Mouse (Mus musculus) midbrain, embryonic 16.5 days (tissue): Measurements from ENCODE around the gene Impg2. TPM values are rescaled to one million over a fixed set of nuclear protein-coding genes. Genes with fewer than 3 reads are reported as not detected.

ENCODE experiments used
- ATAC-seq: fragments of 200-750 bp; cut with Nextera tagmentation; 2 replicates; pipeline ENCODE4 v1.8.0; 2017; ENCODE audit warnings: moderate TSS enrichment
- H3K27ac ChIP-seq: fragments of 300-500 bp; sonication (generic); 2 replicates; pipeline ENCODE4 v1.5.1; 2014; ENCODE audit warnings: mild to moderate bottlenecking, low read length, mixed read lengths
- H3K27me3 ChIP-seq: fragments of 300-500 bp; sonication (generic); 2 replicates; pipeline ENCODE4 v1.6.1; 2014; ENCODE audit warnings: low read depth, low read length, mixed read lengths; ENCODE audit not compliant: control insufficient read depth, insufficient read depth
- H3K36me3 ChIP-seq: fragments of 300-500 bp; sonication (generic); 2 replicates; pipeline ENCODE4 v1.6.1; 2014; ENCODE audit warnings: mild to moderate bottlenecking, low read length, moderate library complexity, mixed read lengths; ENCODE audit not compliant: control insufficient read depth, insufficient read depth
- H3K4me1 ChIP-seq: fragments of 300-500 bp; sonication (generic); 2 replicates; pipeline ENCODE4 v1.6.1; 2014; ENCODE audit warnings: mild to moderate bottlenecking, low read length, mixed read lengths; ENCODE audit not compliant: control insufficient read depth, insufficient read depth
- H3K4me2 ChIP-seq: fragments of 300-500 bp; sonication (generic); 2 replicates; pipeline ENCODE4 v1.6.1; 2014; ENCODE audit warnings: mild to moderate bottlenecking, low read length, mixed read lengths
- H3K4me3 ChIP-seq: fragments of 300-500 bp; sonication (generic); 2 replicates; pipeline ENCODE4 v1.5.1; 2014; ENCODE audit warnings: low read depth, mild to moderate bottlenecking, low read length, moderate library complexity, mixed read lengths
- H3K9ac ChIP-seq: fragments of 300-500 bp; sonication (generic); 2 replicates; pipeline ENCODE4 v1.6.1; 2014; ENCODE audit warnings: low read depth, low read length, mixed read lengths
- H3K9me3 ChIP-seq: fragments of 300-500 bp; sonication (generic); replicated peaks from 2 replicates; pipeline ENCODE4 v1.6.1; 2014; ENCODE audit warnings: mild to moderate bottlenecking, low read length, mixed read lengths; ENCODE audit not compliant: control insufficient read depth, poor library complexity, severe bottlenecking
- WGBS: fragments of 180-500 bp; shearing (Covaris S2); extraction: QIAGEN DNeasy Blood & Tissue Kit; methylation state at CpG from one replicate; pipeline ENCODE4 v1.1.7; 2014; 5-methylcytosine and 5-hydroxymethylcytosine counted together
- polyA plus RNA-seq: library from polyadenylated mRNA; unstranded; fragments of >200 nt; fragmentation: Nextera tagmentation; extraction: Ambion mirVana; gene quantifications from 2 replicates; pipeline ENCODE4 v1.2.1, GENCODE M21; 2015

Impg2 gene
- polyA plus RNA-seq, 1 experiment from 2014 or later: 0.16 TPM

GRCm38 (mm10) chr16:56231300-56231699 is 27.2 kb downstream of the Impg2 start:
- Histone ChIP-seq H3K36me3 (no peaks in the 10 kb centered on the region), H3K4me3 (no peak overlapping the region), H3K27me3 (no peaks in the 10 kb centered on the region), H3K9me3 (no peaks in the 10 kb centered on the region), H3K27ac (no peak overlapping the region), H3K4me2 (no peak overlapping the region), H3K9ac (no peak overlapping the region), H3K4me1 (no peaks in the 10 kb centered on the region)
- no peak for ATAC-seq
- WGBS: 61% methylated on average over 10 of the region's 10 CpGs

GRCm38 (mm10) chr16:56232736-56233135 is 28.6 kb downstream of the Impg2 start:
- H3K4me1 ChIP-seq: no peaks in the 10 kb centered on the region
- ATAC-seq: no peak
- H3K36me3 ChIP-seq: no peaks in the 10 kb centered on the region

GRCm38 (mm10) chr16:56246031-56246430 is 41.9 kb downstream of the Impg2 start:
- Histone ChIP-seq H3K4me1 (no peaks in the 10 kb centered on the region), H3K36me3 (no peaks in the 10 kb centered on the region), H3K9me3 (no peaks in the 10 kb centered on the region), H3K4me2 (no peak overlapping the region), H3K27me3 (no peaks in the 10 kb centered on the region), H3K4me3 (no peak overlapping the region), H3K9ac (no peak overlapping the region), H3K27ac (no peak overlapping the region)
- no peak for ATAC-seq
- 98% methylated on average over 3 of the region's 3 CpGs for WGBS

More at GRCm38 (mm10) chr16:56232736-56233135, 28.6 kb downstream of the Impg2 start:
- H3K27me3 ChIP-seq: no peaks in the 10 kb centered on the region
- no peak overlapping the region for H3K9ac ChIP-seq
- H3K27ac ChIP-seq: no peak overlapping the region
- no peak overlapping the region for H3K4me2 ChIP-seq
- no peaks in the 10 kb centered on the region for H3K9me3 ChIP-seq
- H3K4me3 ChIP-seq: no peak overlapping the region
- WGBS: 85% methylated on average over 10 of the region's 10 CpGs

- Histone ChIP-seq H3K27ac (no peak overlapping the region), H3K9ac (no peak overlapping the region), H3K9me3 (no peaks in the 10 kb centered on the region), H3K4me3 (no peak overlapping the region), H3K4me1 (no peaks in the 10 kb centered on the region), H3K36me3 (no peaks in the 10 kb centered on the region), H3K27me3 (no peaks in the 10 kb centered on the region), H3K4me2 (no peak overlapping the region)
- WGBS: 92% methylated on average over 1 of the region's 1 CpGs
- no peak for ATAC-seq
Observed at GRCm38 (mm10) chr16:56273917-56274316, 69.8 kb downstream of the Impg2 start.

GRCm38 (mm10) chr16:56279060-56279459 is 74.9 kb downstream of the Impg2 start:
- Histone ChIP-seq H3K9ac (no peak overlapping the region), H3K36me3 (no peaks in the 10 kb centered on the region), H3K27ac (no peak overlapping the region), H3K4me1 (no peaks in the 10 kb centered on the region), H3K4me2 (no peak overlapping the region), H3K4me3 (no peak overlapping the region), H3K27me3 (no peaks in the 10 kb centered on the region), H3K9me3 (no peaks in the 10 kb centered on the region)
- whole genome bisulfite sequencing: 84% methylated on average over 9 of the region's 9 CpGs
- no peak for ATAC-seq

- Histone ChIP-seq H3K9ac (no peak overlapping the region), H3K4me1 (no peaks in the 10 kb centered on the region), H3K4me3 (no peak overlapping the region), H3K9me3 (no peaks in the 10 kb centered on the region), H3K27ac (no peak overlapping the region), H3K4me2 (no peak overlapping the region), H3K36me3 (no peaks in the 10 kb centered on the region), H3K27me3 (no peaks in the 10 kb centered on the region)
- ATAC-seq: no peak
Observed at GRCm38 (mm10) chr16:56279752-56280151, 75.6 kb downstream of the Impg2 start.

GRCm38 (mm10) chr16:56281336-56281735 is 77.2 kb downstream of the Impg2 start:
- Histone ChIP-seq H3K36me3 (no peaks in the 10 kb centered on the region), H3K27me3 (no peaks in the 10 kb centered on the region)
- WGBS: 84% methylated on average over 4 of the region's 4 CpGs

GRCm38 (mm10) chr16:56283330-56283729 is 79.2 kb downstream of the Impg2 start:
- Histone ChIP-seq H3K27me3 (no peaks in the 10 kb centered on the region), H3K27ac (no peak overlapping the region), H3K4me2 (no peak overlapping the region), H3K4me3 (no peak overlapping the region), H3K36me3 (no peaks in the 10 kb centered on the region), H3K4me1 (no peaks in the 10 kb centered on the region), H3K9ac (no peak overlapping the region), H3K9me3 (no peaks in the 10 kb centered on the region)
- 95% methylated on average over 1 of the region's 1 CpGs for WGBS
- no peak for ATAC-seq

More at GRCm38 (mm10) chr16:56281336-56281735, 77.2 kb downstream of the Impg2 start:
- no peak overlapping the region for H3K4me2 ChIP-seq
- no peak overlapping the region for H3K4me3 ChIP-seq
- no peaks in the 10 kb centered on the region for H3K4me1 ChIP-seq
- H3K27ac ChIP-seq: no peak overlapping the region
- H3K9me3 ChIP-seq: no peaks in the 10 kb centered on the region
- H3K9ac ChIP-seq: no peak overlapping the region
- no peak for ATAC-seq

- no peak overlapping the region for H3K9ac ChIP-seq
- no peak overlapping the region for H3K4me3 ChIP-seq
- no peaks in the 10 kb centered on the region for H3K36me3 ChIP-seq
- ATAC-seq: no peak
- H3K27me3 ChIP-seq: no peaks in the 10 kb centered on the region
- no peak overlapping the region for H3K27ac ChIP-seq
- H3K9me3 ChIP-seq: no peaks in the 10 kb centered on the region
- H3K4me1 ChIP-seq: no peaks in the 10 kb centered on the region
- WGBS: 89% methylated on average over 1 of the region's 1 CpGs
- no peak overlapping the region for H3K4me2 ChIP-seq
Observed at GRCm38 (mm10) chr16:56283873-56284272, 79.8 kb downstream of the Impg2 start.

- Histone ChIP-seq H3K4me1 (no peaks in the 10 kb centered on the region), H3K36me3 (no peaks in the 10 kb centered on the region), H3K9me3 (no peaks in the 10 kb centered on the region), H3K4me3 (no peak overlapping the region), H3K27me3 (no peaks in the 10 kb centered on the region), H3K27ac (no peak overlapping the region), H3K9ac (no peak overlapping the region), H3K4me2 (no peak overlapping the region)
- ATAC-seq: no peak
- 81% methylated on average over 5 of the region's 5 CpGs for WGBS
Observed at GRCm38 (mm10) chr16:56286076-56286475, 82.0 kb downstream of the Impg2 start.
